Mouse (Mus musculus): Measurements from ENCODE around the gene Anapc7. TPM values are rescaled to one million over a fixed set of nuclear protein-coding genes. Genes with fewer than 3 reads are reported as not detected.
A peak's percentile ranks its signal among the peaks of the same experiment; 100 is the strongest.

Gene Anapc7
- polyA plus RNA-seq, 1 experiment from 2014 or later = 39.4 TPM

DNA sequence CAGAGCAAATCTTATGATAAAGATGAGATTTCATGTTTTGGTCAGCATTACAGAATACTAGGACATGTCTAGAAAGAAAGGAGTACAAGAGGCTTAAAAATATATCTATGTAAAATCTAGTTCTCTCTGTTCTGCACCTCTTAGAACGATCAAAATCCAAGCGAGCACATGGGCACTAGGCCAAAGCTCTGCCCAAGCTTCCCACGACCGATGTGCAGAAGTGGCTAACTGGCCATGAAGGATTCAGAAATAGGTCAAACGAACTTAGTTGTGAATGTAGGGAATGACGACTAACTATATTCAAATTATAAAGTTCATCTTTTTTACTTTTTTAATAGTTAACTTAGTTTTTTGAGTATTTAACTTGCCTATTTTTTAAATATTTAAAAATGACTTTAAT, 66.3 kb downstream of the Anapc7 start:
- H3K9ac ChIP-seq (ENCODE audit: low read length) = no peak overlapping the region
- H3K27ac ChIP-seq (ENCODE audit: low read length) = no peak overlapping the region
- no peaks in the 10 kb centered on the region for H3K9me3 ChIP-seq (replicated peaks; ENCODE audit: control insufficient read depth, low read length)
- 62% methylated on average over 6 of the region's 6 CpGs for WGBS
- H3K4me3 ChIP-seq (ENCODE audit: low read length) = no peak overlapping the region
- H3K4me2 ChIP-seq (ENCODE audit: low read depth, low read length) = no peak overlapping the region
- no peaks in the 10 kb centered on the region for H3K27me3 ChIP-seq (ENCODE audit: control insufficient read depth, insufficient read depth, low read length)
- peaks cover 7% of the 10 kb centered on the region for H3K4me1 ChIP-seq (ENCODE audit: control insufficient read depth, insufficient read depth, low read length)
- ATAC-seq (replicated peaks; ENCODE audit: extremely low read depth, insufficient read depth, low FRiP score) = no peak
- H3K36me3 ChIP-seq (ENCODE audit: control insufficient read depth, insufficient read depth) = peaks cover 61% of the 10 kb centered on the region

DNA sequence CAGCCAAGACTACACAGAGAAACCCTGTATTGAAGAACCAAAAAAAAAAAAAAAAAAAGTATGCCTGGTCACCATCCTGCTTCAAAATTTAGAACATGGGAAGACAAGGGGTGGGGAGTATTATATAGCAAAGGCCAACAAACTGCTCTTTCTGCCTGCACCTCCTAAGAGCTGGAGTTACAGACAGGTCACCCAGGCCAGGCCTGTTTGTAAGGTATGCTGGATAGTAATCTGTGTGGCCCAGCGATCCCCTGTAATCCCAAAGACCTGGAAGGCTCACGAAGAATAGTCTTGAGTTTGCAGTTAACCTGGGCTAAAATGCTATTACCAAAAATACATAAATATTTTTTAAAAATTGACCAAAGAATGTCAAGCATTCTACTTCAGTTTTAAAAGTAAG, 68.7 kb downstream of the Anapc7 start:
- Histone ChIP-seq H3K9me3 (replicated peaks; ENCODE audit: control insufficient read depth, low read length) (no peaks in the 10 kb centered on the region), H3K36me3 (ENCODE audit: control insufficient read depth, insufficient read depth) (peaks cover 56% of the 10 kb centered on the region), H3K4me2 (ENCODE audit: low read depth, low read length) (no peak overlapping the region), H3K4me1 (ENCODE audit: control insufficient read depth, insufficient read depth, low read length) (peaks cover 17% of the 10 kb centered on the region), H3K4me3 (ENCODE audit: low read length) (no peak overlapping the region), H3K27me3 (ENCODE audit: control insufficient read depth, insufficient read depth, low read length) (no peaks in the 10 kb centered on the region), H3K27ac (ENCODE audit: low read length) (no peak overlapping the region), H3K9ac (ENCODE audit: low read length) (no peak overlapping the region)
- no peak for ATAC-seq (replicated peaks; ENCODE audit: extremely low read depth, insufficient read depth, low FRiP score)
- 97% methylated on average over 2 of the region's 2 CpGs for WGBS

DNA sequence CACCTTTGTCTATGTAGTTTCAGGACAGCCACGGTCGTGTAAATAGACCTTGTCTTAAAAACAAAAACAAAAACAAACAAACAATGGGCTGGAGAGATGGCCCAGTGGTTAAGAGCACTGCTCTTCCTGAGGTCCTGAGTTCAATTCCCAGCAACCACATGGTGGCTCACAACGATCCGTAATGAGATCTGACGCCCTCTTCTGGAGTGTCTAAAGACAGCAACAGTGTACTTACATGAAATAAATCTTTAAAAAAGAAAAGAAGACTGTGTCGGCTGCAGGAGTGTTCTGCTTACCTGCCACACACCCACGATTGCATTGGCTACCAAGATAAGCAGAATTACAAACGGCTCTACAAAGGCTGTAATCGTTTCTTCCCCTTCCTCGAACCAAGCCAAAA, 69.9 kb downstream of the Anapc7 start:
- Histone ChIP-seq H3K27me3 (ENCODE audit: control insufficient read depth, insufficient read depth, low read length) (no peaks in the 10 kb centered on the region), H3K9me3 (replicated peaks; ENCODE audit: control insufficient read depth, low read length) (no peaks in the 10 kb centered on the region), H3K27ac (ENCODE audit: low read length) (no peak overlapping the region; the same call in 1 of the 2 replicates), H3K4me1 (ENCODE audit: control insufficient read depth, insufficient read depth, low read length) (peaks cover 22% of the 10 kb centered on the region), H3K36me3 (ENCODE audit: control insufficient read depth, insufficient read depth) (peaks cover 56% of the 10 kb centered on the region), H3K9ac (ENCODE audit: low read length) (no peak overlapping the region), H3K4me2 (ENCODE audit: low read depth, low read length) (no peak overlapping the region), H3K4me3 (ENCODE audit: low read length) (no peak overlapping the region)
- 73% methylated on average over 10 of the region's 10 CpGs for WGBS
- no peak for ATAC-seq (replicated peaks; ENCODE audit: extremely low read depth, insufficient read depth, low FRiP score)

DNA sequence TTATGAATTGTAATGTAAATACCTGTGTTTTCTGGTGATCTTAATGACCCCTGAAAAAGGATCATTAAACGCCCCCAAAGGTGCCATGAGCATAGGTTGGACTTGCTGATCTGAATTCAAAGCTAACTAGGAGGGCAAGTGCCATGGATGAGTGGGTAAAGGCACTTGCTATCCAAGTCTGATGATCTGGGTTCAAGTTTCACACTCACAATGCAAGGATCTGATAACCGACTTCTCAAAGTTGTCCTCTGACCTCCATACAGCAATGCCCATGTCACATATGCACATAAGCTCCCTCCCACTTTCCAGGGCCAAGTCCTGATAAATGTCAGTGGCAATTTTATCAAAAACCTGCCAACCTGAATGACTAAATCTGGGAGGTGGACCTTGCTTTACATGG, 71.5 kb downstream of the Anapc7 start:
- H3K4me3 ChIP-seq (ENCODE audit: low read length) = no peak overlapping the region
- no peak for ATAC-seq (replicated peaks; ENCODE audit: extremely low read depth, insufficient read depth, low FRiP score)
- H3K4me1 ChIP-seq (ENCODE audit: control insufficient read depth, insufficient read depth, low read length) = peaks cover 27% of the 10 kb centered on the region
- peaks cover 51% of the 10 kb centered on the region for H3K36me3 ChIP-seq (ENCODE audit: control insufficient read depth, insufficient read depth)
- H3K9ac ChIP-seq (ENCODE audit: low read length) = no peak overlapping the region
- WGBS = 77% methylated on average over 2 of the region's 2 CpGs
- no peak overlapping the region for H3K4me2 ChIP-seq (ENCODE audit: low read depth, low read length)
- no peaks in the 10 kb centered on the region for H3K27me3 ChIP-seq (ENCODE audit: control insufficient read depth, insufficient read depth, low read length)
- H3K27ac ChIP-seq (ENCODE audit: low read length) = no peak overlapping the region
- no peaks in the 10 kb centered on the region for H3K9me3 ChIP-seq (replicated peaks; ENCODE audit: control insufficient read depth, low read length)

DNA sequence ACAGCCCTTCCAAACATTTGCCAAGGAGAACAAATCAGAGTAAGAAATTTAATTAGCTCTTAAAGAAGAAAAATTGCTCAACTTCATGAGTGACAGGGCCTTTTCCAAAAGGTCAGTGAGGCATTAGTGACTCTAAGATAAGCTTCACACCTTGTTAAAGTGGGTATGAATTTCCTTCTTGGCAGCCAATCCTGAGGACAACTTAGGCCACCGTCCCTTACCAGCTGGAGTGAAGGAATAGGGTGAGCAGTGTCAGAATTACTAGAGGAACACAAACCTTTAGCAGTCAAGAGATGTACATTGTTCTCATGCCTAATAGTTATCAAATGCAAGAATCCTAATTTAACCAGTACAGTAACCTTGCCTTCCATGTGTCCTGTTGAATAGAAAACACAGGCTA, 73.0 kb downstream of the Anapc7 start:
- H3K27ac ChIP-seq (ENCODE audit: low read length) = peak overlapping the region; percentile 45
- H3K4me2 ChIP-seq (ENCODE audit: low read depth, low read length) = peak overlapping the region; percentile 56
- peaks cover 28% of the 10 kb centered on the region for H3K4me1 ChIP-seq (ENCODE audit: control insufficient read depth, insufficient read depth, low read length)
- no peaks in the 10 kb centered on the region for H3K9me3 ChIP-seq (replicated peaks; ENCODE audit: control insufficient read depth, low read length)
- 15% methylated on average over 1 of the region's 1 CpGs for WGBS
- no peak for ATAC-seq (replicated peaks; ENCODE audit: extremely low read depth, insufficient read depth, low FRiP score)
- no peaks in the 10 kb centered on the region for H3K27me3 ChIP-seq (ENCODE audit: control insufficient read depth, insufficient read depth, low read length)
- peak overlapping the region; percentile 38; the same call in 1 of the 2 replicates for H3K9ac ChIP-seq (ENCODE audit: low read length)
- H3K4me3 ChIP-seq (ENCODE audit: low read length) = peak overlapping the region; percentile 16; the same call in 1 of the 2 replicates
- H3K36me3 ChIP-seq (ENCODE audit: control insufficient read depth, insufficient read depth) = peaks cover 41% of the 10 kb centered on the region

Other genes with a start within 250 kb of the Anapc7 start
- gene Hvcn1, start 214.9 kb upstream of the Anapc7 start, polyA plus RNA-seq (2015; fragmentation: Nextera tagmentation; extraction: Ambion mirVana) = 3.8 and 5.7 TPM in 2 replicates
- 2.9 and 3.2 TPM in 2 replicates for gene Tctn1, start 157.2 kb upstream of the Anapc7 start, polyA plus RNA-seq (2015; fragmentation: Nextera tagmentation; extraction: Ambion mirVana)
- gene Pptc7, start 137.3 kb upstream of the Anapc7 start, polyA plus RNA-seq (2015; fragmentation: Nextera tagmentation; extraction: Ambion mirVana) = 15.0 and 15.5 TPM in 2 replicates
- gene Rad9b, start 67.5 kb upstream of the Anapc7 start, polyA plus RNA-seq (2015; fragmentation: Nextera tagmentation; extraction: Ambion mirVana) = 8.1 and 11.0 TPM in 2 replicates
- gene Vps29, start 67.3 kb upstream of the Anapc7 start, polyA plus RNA-seq (2015; fragmentation: Nextera tagmentation; extraction: Ambion mirVana) = 198 and 200 TPM in 2 replicates
- 51.3 and 68.6 TPM in 2 replicates for gene Gpn3, start 49.8 kb upstream of the Anapc7 start, polyA plus RNA-seq (2015; fragmentation: Nextera tagmentation; extraction: Ambion mirVana)
- 50.7 and 51.7 TPM in 2 replicates for gene Fam216a, start 49.3 kb upstream of the Anapc7 start, polyA plus RNA-seq (2015; fragmentation: Nextera tagmentation; extraction: Ambion mirVana)
- gene Arpc3, start 29.8 kb upstream of the Anapc7 start, polyA plus RNA-seq (2015; fragmentation: Nextera tagmentation; extraction: Ambion mirVana) = 97.0 and 118 TPM in 2 replicates
- 306 and 316 TPM in 2 replicates for gene Atp2a2, start 80.5 kb downstream of the Anapc7 start, polyA plus RNA-seq (2015; fragmentation: Nextera tagmentation; extraction: Ambion mirVana)
- gene Ift81, start 192.8 kb downstream of the Anapc7 start, polyA plus RNA-seq (2015; fragmentation: Nextera tagmentation; extraction: Ambion mirVana) = 30.6 and 33.1 TPM in 2 replicates
- gene P2rx7, start 222.2 kb downstream of the Anapc7 start, polyA plus RNA-seq (2015; fragmentation: Nextera tagmentation; extraction: Ambion mirVana) = 2.0 and 2.7 TPM in 2 replicates

Measured in heart, embryonic 16.5 days (tissue).